Mouse (Mus musculus) liver, embryonic 14.5 days (tissue): ENCODE measurements around the gene Trim9. TPM values are rescaled to one million over a fixed set of nuclear protein-coding genes. Genes with fewer than 3 reads are reported as not detected.
A peak's percentile ranks its signal among the peaks of the same experiment; 100 is the strongest.

Source experiments
- ATAC-seq: fragments of 200-750 bp; cut with Nextera tagmentation; 2 replicates; pipeline ENCODE4 v1.8.0; 2017; ENCODE audit warnings: moderate number of reproducible peaks, mild to moderate bottlenecking, moderate library complexity; ENCODE audit not compliant: insufficient read depth
- DNase-seq, 3 experiments: peaks; one replicate each; pipeline ENCODE4 v3.0.0-alpha.2; 2012 to 2013; ENCODE audit warnings: low read depth in 3 of 3, low spot score in 3 of 3
- H3K27ac ChIP-seq: fragments of 300-500 bp; sonication (generic); 2 replicates; pipeline ENCODE4 v1.5.1; 2014; ENCODE audit warnings: moderate library complexity, mild to moderate bottlenecking, control low read depth, inconsistent platforms
- H3K27me3 ChIP-seq: fragments of 300-500 bp; sonication (generic); 2 replicates; pipeline ENCODE4 v1.6.1; 2014; ENCODE audit warnings: mild to moderate bottlenecking, low read length, moderate library complexity; ENCODE audit not compliant: control insufficient read depth, insufficient read depth
- H3K36me3 ChIP-seq: fragments of 300-500 bp; sonication (generic); replicated peaks from 2 replicates; pipeline ENCODE4 v1.6.1; 2014; ENCODE audit warnings: low read depth; ENCODE audit not compliant: control insufficient read depth, insufficient read depth
- H3K4me1 ChIP-seq, 2 experiments: fragments of 200-500 bp in 1 of 2; fragments of 300-500 bp in 1 of 2; sonication (generic) in 1 of 2; replicated peaks; 2 replicates each; pipeline ENCODE4 v1.6.1; 2012 to 2014; ENCODE audit warnings: antibody characterized with exemption in 1 of 2, inconsistent platforms in 1 of 2, low read length in 1 of 2; ENCODE audit not compliant: control insufficient read depth in 2 of 2, insufficient read depth in 2 of 2
- H3K4me2 ChIP-seq: fragments of 300-500 bp; sonication (generic); 2 replicates; pipeline ENCODE4 v1.6.1; 2014; ENCODE audit warnings: low read depth, mild to moderate bottlenecking, control low read depth, moderate library complexity
- H3K4me3 ChIP-seq, 2 experiments: fragments of 200-500 bp in 1 of 2; fragments of 300-500 bp in 1 of 2; sonication (generic) in 1 of 2; 2 replicates each; pipeline ENCODE4 v1.5.1; 2012 to 2014; ENCODE audit warnings: low read depth in 2 of 2, low read length in 2 of 2, mild to moderate bottlenecking in 2 of 2, control low read depth in 1 of 2, inconsistent platforms in 1 of 2, moderate library complexity in 1 of 2; ENCODE audit not compliant: insufficient read depth in 1 of 2
- H3K9ac ChIP-seq: fragments of 300-500 bp; sonication (generic); replicated peaks from 2 replicates; pipeline ENCODE4 v1.6.1; 2014; ENCODE audit warnings: mild to moderate bottlenecking, control low read depth, moderate library complexity
- H3K9me3 ChIP-seq: fragments of 300-500 bp; sonication (generic); 2 replicates; pipeline ENCODE4 v1.6.1; 2016; ENCODE audit warnings: low read length, mixed read lengths; ENCODE audit not compliant: control insufficient read depth
- CTCF ChIP-seq: IDR thresholded peaks from 2 replicates; pipeline ENCODE4 v1.5.1; 2016; ENCODE audit warnings: antibody characterized with exemption, low read depth, control low read depth
- EP300 ChIP-seq: IDR thresholded peaks from 2 replicates; pipeline ENCODE4 v1.6.1; 2016; ENCODE audit warnings: antibody characterized with exemption, low read depth
- WGBS: fragments of 180-500 bp; shearing (Covaris S2); extraction: QIAGEN DNeasy Blood & Tissue Kit; methylation state at CpG from one replicate; pipeline ENCODE4 v1.1.7; 2014; ENCODE audit not compliant: insufficient replicate concordance; 5-methylcytosine and 5-hydroxymethylcytosine counted together
- polyA plus RNA-seq, 2 experiments: library from polyadenylated mRNA; depleted of rRNA in 1 of 2; stranded (reverse) in 1 of 2; unstranded in 1 of 2; fragments of >200 nt; fragmentation: Nextera tagmentation in 1 of 2; extraction: Ambion mirVana in 1 of 2; gene quantifications; 2 replicates each; pipeline versions ENCODE4 v1.2.1 to v1.2.3; 2012 to 2014

Trim9 gene
- polyA plus RNA-seq, 2 experiments = 0.01 to 0.04 TPM

GRCm38 (mm10) chr12:70247683-70248474 is 99.5 kb downstream of the Trim9 start:
- Histone ChIP-seq H3K9ac (no peak overlapping the region), H3K36me3 (no peaks in the 10 kb centered on the region), H3K27me3 (no peaks in the 10 kb centered on the region), H3K9me3 (no peaks in the 10 kb centered on the region), H3K27ac (no peak overlapping the region), H3K4me2 (no peak overlapping the region), H3K4me3 (no peak overlapping the region), H3K4me1 (peaks cover 0 to 11% of the 10 kb centered on the region in 2 experiments; a peak in 2 of 4 replicates)
- WGBS = 55% methylated on average over 15 of the region's 15 CpGs
- DNase-seq (no peak), ATAC-seq (no peak)
- TF ChIP-seq EP300 (no peak), CTCF (no peak)

DNA sequence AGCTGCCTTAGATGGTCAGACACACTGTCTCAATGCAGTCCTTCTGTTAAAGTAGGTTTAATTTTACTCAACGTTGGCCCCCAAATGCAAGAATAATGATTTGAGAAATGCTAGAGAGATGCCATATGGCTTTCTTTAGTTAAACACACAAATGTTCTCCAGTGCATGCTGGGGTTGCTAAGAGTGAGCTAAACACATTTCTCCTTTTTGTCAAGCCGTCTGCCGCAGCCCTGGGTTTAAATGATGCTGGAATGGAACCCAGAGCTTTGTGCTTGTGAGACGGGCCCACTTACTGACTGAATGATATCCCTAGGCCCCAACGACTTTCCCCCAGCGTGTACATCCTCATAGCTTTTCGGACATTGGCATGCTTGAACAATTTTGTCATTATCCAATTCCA is 104.9 kb downstream of the Trim9 start:
- 62% methylated on average over 7 of the region's 7 CpGs for WGBS
- Histone ChIP-seq H3K4me1 (no peaks in the 10 kb centered on the region), H3K27ac (no peak overlapping the region), H3K4me2 (no peak overlapping the region), H3K36me3 (no peaks in the 10 kb centered on the region), H3K27me3 (no peaks in the 10 kb centered on the region), H3K9ac (no peak overlapping the region), H3K4me3 (no peak overlapping the region), H3K9me3 (no peaks in the 10 kb centered on the region)
- ATAC-seq (no peak), DNase-seq (no peak)
- TF ChIP-seq EP300 = no peak
- TF ChIP-seq CTCF = no peak

DNA sequence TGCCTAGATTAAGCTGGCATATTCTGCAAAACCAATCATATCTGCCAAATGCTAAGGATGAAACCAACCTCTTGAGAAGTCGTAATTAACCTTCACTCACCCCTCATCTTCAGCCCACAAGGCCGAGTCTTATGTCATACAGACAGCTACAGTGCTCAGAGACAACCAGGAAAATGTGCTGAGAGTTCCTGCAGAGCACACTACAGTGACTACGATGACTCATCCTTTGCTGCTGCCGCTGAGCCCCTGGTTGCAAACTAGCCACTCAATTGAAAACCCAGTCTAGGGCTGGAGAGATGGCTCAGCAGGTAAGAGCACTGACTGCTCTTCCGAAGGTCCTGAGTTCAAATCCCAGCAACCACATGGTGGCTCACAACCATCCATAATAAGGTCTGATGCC is 107.7 kb downstream of the Trim9 start:
- Histone ChIP-seq H3K4me3 (no peak overlapping the region), H3K9me3 (no peaks in the 10 kb centered on the region), H3K4me2 (no peak overlapping the region), H3K27ac (no peak overlapping the region), H3K36me3 (no peaks in the 10 kb centered on the region), H3K9ac (no peak overlapping the region), H3K27me3 (no peaks in the 10 kb centered on the region), H3K4me1 (peaks cover 0 to 3% of the 10 kb centered on the region in 2 experiments; a peak in 2 of 4 replicates)
- WGBS = 38% methylated on average over 5 of the region's 5 CpGs
- DNase-seq (no peak), ATAC-seq (no peak)
- TF ChIP-seq CTCF = no peak
- TF ChIP-seq EP300 = no peak

DNA sequence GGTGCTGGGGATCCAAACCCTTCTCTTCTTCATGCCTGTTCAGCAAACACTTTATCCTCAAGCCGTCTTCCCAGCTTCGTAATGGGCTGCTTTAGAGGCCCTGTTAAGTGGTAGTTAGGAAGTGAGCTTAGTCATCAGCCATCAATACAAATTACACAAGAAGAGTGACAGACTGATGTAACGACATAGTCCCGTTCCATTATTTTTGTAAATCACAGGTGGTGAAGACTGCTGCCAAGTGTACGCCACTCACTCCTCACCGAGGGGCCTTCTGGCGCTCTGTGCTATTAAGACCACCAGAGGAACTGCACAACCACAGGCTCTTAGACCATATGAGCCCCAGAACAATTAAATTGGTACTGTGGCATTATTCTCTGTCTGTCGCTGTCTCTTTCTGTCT is 108.8 kb downstream of the Trim9 start:
- H3K27me3 ChIP-seq = no peaks in the 10 kb centered on the region
- no peak for DNase-seq
- no peak overlapping the region for H3K4me3 ChIP-seq
- ATAC-seq = no peak
- H3K27ac ChIP-seq = no peak overlapping the region
- H3K36me3 ChIP-seq = no peaks in the 10 kb centered on the region
- no peak overlapping the region for H3K9ac ChIP-seq
- WGBS = 64% methylated on average over 8 of the region's 8 CpGs
- H3K4me2 ChIP-seq = no peak overlapping the region
- no peaks in the 10 kb centered on the region for H3K9me3 ChIP-seq
- TF ChIP-seq EP300 = no peak
- TF ChIP-seq CTCF = no peak
- peaks cover 0 to 9% of the 10 kb centered on the region in 2 experiments; a peak in 3 of 4 replicates for H3K4me1 ChIP-seq

DNA sequence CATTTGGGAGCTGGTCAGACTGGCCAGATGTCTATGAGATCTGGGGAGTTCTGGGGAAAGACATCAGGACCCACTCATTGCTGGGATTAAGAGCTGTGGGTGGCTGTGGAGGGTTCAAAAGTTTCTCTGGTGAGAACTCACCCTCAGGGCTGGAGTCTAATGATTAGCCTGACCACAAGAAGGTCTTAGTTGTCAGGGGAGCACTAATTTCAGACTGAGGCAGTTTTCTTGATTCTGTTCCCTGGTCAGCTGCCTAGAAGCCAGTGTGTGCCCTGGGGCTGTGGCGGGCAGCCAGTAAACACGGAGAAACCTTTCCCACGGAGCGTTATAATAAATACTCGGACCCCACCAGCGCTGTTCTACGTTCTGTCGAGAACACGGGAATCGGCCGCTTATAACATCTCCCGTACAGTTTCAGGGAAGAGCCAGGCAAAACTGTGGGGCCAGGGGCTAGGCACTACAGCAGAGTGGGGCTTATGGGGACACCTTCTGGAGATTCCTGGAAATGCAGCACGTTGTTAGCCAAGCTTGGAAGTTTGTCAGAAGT is 112.4 kb downstream of the Trim9 start:
- DNase-seq (peak; percentile 31 to 43 (median 37)), ATAC-seq (peak; percentile 42; the same call in 1 of the 2 replicates)
- H3K36me3 ChIP-seq = no peaks in the 10 kb centered on the region
- peaks cover 14 to 33% of the 10 kb centered on the region in 2 experiments for H3K4me1 ChIP-seq
- peak overlapping the region; percentile 46 for H3K4me2 ChIP-seq
- peak overlapping the region; percentile 10 to 50; a peak in 3 of 4 replicates for H3K4me3 ChIP-seq
- no peaks in the 10 kb centered on the region for H3K9me3 ChIP-seq
- no peak overlapping the region for H3K27ac ChIP-seq
- H3K9ac ChIP-seq = peak overlapping the region; percentile 1; the same call in 1 of the 2 replicates
- TF ChIP-seq CTCF (peak; percentile 86), EP300 (no peak)
- WGBS = 12% methylated on average over 13 of the region's 13 CpGs
- no peaks in the 10 kb centered on the region for H3K27me3 ChIP-seq
